Mouse (Mus musculus) frontal cortex, adult (tissue): ENCODE results near the gene Arhgef10l.

Experiments
- ATAC-seq: cut with Nextera tagmentation; 2 replicates; pipeline ENCODE4 v1.9.2; 2017; ENCODE audit warnings: mild to moderate bottlenecking, moderate library complexity, mixed read lengths; ENCODE audit not compliant: low TSS enrichment

Gene Arhgef10l

GRCm38 (mm10) chr4:140661406-140662022 lies 4.3 kb downstream of the Arhgef10l start:
- ATAC-seq: no peak

- ATAC-seq: peak; percentile 87
Measured at GRCm38 (mm10) chr4:140657681-140658575, 7.9 kb downstream of the Arhgef10l start.

DNA sequence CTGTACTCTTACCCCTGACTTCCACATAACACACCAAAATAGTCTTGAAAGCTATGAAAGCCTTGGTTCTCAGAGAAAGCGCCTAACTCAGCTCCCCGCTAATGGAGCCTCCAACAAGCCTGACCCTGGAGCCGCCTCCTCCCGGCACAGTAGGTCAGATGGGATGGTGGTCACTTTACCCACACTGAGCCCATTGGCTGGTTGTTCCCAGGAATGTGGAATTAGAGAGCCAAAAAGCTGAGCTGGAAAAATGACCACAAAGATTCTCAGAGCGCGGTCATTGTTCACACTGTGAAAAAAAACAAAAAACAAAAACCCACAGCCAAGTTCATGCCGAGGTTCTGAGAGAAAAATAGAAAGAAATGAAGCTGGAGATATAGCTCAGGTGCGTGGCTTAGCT lies 9.3 kb downstream of the Arhgef10l start:
- ATAC-seq: no peak

- ATAC-seq: no peak
Measured at GRCm38 (mm10) chr4:140654798-140655197, 11.0 kb downstream of the Arhgef10l start.

- no peak for ATAC-seq
Measured at GRCm38 (mm10) chr4:140653835-140654583, 11.8 kb downstream of the Arhgef10l start.

- ATAC-seq: no peak
Measured at GRCm38 (mm10) chr4:140649731-140650130, 16.1 kb downstream of the Arhgef10l start.

GRCm38 (mm10) chr4:140649207-140649591 lies 16.6 kb downstream of the Arhgef10l start:
- peak; percentile 25; the same call in 1 of the 2 replicates for ATAC-seq

DNA sequence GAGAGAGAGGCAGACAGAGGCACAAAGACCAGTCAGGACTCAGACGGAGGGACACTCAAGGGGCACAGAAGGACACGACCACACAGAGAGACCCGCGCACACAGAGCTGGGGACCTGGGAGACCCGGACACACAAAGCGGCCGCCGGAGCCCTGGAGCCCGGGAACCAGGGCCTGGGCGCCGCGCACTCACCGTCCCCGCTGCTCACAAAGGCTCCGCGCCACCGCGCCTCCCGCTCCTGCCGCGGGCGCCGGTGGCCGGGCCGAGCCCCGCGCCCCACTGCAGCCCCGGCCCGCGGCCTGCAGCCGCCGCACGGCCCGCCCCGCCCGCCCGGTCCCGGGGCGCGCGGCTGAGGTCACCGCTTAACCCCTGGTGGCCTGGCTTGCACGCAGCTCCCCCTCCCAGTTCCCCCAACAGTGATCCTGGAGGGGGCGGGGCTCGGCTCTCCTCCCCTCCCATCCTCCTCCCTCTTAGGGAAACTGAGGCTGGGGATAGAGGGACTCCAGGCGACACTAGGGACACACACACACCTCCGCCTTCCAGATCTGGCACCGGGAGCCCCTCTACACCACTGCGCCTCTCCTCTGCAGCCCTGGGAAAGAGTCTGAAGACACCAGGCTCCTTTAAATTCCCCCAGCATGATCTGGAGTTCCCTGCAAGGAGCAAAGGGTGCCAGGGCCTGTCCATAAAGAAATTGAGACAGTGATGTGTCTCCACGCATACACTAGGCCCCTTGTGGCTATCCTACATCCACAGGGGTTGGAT lies 17.2 kb downstream of the Arhgef10l start:
- ATAC-seq: peak; percentile 47; the same call in 1 of the 2 replicates

DNA sequence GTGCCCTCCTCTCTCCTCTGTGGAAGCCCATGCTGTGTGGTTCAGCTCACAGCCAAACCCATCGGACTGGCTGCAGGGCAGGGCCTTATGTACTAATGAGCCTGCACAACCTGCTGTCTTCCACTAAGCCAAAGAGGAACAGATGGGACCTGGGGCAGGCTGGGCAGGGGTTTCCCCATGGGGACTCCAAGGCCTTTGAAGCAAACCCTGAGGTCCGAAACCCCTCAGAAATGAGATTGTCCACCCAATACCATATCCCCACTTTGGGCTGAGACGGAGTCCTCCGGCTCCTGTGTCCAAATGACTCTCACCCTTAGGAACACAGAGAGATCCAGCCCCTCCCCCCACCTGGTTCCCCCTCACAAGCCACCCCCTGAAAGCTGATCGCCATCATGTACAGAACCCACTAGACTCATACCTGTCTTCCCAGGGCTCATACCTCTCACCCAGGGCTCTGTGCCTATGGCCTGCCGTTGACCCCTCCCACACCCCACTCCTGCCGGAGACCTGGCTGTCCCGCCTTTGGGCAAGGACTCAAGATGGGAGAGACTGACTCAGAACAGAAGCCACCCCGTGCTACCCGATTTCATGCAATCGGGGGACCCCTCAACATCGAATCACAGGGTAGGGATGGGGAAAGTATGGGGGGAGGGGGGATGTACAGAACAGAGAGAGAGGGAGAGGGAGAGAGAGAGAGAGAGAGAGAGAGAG lies 17.9 kb downstream of the Arhgef10l start:
- no peak; the same call in 1 of the 2 replicates for ATAC-seq

DNA sequence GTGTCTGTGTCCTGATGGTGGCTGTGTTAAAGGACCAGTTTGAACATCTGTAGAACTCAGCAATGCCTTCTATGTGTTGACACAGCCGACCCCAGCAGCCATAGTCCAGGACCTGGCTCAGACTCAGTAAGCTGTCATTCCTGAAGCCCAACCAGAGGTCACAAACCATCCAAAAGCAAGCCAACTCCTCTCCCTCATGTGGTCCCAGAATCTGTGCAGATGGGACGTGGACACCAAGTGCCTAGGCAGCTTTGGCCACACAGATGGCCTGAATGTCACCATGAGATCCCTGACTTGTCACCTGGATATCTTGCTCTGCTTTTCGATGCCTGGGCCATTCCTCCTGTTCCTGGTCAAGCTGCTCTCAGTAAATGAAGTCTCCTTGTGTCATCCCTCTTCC lies 20.2 kb downstream of the Arhgef10l start:
- no peak for ATAC-seq

DNA sequence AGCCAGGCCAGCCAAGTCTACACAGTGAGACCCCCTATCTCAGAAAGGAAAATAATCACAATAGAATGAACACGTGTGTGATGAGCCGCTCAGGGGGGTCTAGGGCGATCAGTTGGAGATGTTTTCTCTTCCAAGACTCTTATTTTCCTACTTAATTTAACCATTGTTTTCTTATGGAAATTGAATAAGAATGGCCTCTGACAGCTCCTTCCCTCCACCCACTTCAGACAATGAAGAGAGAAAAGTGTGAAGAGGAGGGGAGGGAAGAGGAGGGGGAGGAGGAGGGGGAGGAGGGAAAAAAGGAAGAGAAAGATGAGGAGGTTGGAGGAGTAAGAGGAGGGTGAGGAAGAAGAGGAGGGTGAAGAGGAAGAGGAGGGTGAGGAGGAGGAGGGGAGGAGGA lies 21.1 kb downstream of the Arhgef10l start:
- no peak for ATAC-seq

DNA sequence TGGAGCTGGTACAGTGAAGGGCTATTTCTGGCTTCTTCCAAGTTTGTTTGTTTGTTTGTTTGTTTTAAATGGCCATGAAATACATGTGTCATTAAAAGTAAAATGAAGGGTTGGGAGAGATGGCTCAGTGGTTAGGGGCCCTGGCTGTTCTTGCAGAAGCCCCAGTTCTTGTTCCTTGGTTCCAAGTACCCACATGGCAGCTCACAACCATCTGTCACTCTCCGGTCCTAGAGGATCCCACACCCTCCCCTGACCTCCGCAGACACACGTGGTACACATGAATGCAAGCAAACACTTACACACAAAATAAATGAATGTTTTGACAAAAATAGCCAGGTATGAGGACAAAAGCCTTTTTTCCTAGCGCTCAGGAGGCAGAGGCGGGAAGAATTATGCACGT lies 21.5 kb downstream of the Arhgef10l start:
- no peak for ATAC-seq

DNA sequence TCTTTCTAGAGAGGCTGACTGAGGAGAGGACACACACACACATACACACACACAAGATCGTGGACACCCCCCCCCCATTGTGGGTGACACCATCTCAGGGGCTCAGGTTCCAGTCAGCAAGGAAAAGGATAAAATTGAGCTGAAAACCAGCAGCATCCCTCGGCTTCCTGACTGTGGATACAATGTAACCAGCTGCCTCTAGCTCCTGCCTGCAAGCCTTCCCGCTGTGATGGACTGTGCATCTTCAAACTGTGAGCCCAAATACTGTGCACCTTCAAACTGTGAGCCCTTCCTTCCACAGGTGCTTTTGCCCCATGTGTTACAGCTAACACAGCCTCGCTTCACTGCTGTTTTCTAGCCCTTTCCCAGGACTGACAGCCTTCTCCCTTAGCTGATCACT lies 23.4 kb downstream of the Arhgef10l start:
- no peak for ATAC-seq

DNA sequence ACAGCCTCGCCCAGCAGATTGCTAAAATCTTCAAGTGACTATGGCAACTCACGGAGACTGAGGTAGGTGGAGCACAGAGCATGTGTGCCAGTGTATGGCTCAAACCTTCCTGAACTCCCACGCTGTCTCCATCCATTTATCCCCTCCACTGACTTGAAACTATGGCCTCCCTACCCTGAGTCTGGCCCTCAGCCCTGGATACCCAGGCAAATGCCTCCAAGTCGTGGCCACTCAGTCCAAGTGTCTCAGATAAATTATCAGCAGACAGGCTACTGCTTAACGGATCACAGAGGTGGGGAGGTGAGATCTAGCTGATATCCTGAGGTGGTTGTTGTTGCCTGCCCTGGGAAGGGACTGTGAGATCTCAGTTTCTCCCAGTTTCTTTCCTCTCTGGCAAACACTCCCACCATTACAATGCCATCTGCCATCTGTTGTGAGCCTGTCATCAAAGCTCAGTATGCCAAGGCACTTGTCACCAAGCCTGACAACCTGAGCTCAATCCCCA lies 24.3 kb downstream of the Arhgef10l start:
- peak; percentile 75 for ATAC-seq

DNA sequence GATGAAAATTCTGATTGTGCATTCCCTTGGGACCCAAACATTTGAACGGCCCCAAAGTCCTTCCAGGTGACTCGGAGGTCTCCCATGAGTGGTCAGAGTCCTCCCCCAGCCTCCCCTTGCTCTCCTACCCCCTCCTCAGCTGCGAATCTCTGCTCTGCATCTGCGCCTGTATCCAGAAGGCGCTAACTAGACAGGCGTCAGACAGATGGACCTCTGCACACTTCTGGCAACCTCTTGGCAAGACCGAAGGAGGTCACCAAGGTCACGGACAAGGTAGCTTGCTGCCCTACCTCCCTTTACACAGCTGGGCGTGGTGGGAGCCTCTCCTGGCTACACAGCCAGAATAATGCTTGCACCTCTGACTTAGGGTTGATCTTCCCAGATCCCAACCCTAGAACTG lies 25.1 kb downstream of the Arhgef10l start:
- no peak for ATAC-seq

- no peak for ATAC-seq
Measured at GRCm38 (mm10) chr4:140640242-140640523, 25.6 kb downstream of the Arhgef10l start.

GRCm38 (mm10) chr4:140639431-140640241 lies 26.2 kb downstream of the Arhgef10l start:
- no peak for ATAC-seq

DNA sequence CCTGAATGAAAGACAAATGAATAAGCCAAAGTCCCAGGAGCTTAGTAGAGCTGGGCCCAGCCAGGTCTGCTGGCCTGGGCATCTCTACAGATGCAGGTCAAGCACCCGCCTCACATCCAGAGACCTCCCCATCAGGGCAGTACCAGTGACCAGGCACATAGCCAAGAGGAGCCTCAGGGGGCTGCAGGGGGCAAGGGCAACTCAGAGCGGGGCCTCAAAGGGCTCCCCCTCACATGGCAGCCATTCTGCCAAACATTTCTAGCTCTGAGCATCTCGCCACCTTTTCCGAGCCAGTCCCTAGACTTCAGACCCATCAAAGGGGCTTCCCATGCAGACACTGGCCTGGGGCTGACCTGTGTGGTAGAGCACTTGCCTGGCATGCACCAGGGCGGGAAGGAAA lies 27.2 kb downstream of the Arhgef10l start:
- ATAC-seq: no peak

- ATAC-seq: no peak
Measured at GRCm38 (mm10) chr4:140637269-140637668, 28.5 kb downstream of the Arhgef10l start.

DNA sequence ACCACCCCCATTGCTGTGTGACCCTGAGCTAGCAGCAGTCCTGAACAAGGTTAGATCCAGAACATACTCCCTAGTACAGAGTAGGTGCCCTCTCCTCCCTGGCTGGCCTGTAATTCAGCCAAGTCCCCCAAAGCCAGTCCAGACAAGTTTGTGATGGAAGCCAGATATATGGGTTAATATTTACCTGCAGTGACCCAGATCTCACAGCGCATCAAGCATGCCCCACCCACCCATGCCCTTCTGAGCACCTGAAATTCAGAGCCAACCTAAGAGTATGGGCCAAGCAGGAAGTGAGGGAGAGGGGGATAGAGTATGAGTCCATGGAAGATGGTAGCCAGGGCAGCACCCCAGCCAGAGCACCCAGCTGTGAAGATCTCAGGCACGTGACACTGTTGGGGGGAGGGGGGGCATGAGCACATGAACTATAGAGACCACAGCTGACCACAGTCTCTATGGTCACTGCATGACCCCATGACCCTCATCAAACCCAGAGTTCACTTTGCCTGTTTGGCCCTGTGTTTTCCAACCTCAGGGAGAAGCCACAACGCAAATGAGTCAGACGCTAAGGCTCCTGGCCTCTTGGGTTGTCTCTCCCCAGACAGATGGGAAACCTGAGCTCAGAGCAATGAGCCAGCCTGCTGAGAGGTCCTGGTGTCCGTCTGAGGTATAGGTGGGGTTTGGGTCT lies 29.4 kb downstream of the Arhgef10l start:
- no peak for ATAC-seq
